In the genomic region with DNA sequence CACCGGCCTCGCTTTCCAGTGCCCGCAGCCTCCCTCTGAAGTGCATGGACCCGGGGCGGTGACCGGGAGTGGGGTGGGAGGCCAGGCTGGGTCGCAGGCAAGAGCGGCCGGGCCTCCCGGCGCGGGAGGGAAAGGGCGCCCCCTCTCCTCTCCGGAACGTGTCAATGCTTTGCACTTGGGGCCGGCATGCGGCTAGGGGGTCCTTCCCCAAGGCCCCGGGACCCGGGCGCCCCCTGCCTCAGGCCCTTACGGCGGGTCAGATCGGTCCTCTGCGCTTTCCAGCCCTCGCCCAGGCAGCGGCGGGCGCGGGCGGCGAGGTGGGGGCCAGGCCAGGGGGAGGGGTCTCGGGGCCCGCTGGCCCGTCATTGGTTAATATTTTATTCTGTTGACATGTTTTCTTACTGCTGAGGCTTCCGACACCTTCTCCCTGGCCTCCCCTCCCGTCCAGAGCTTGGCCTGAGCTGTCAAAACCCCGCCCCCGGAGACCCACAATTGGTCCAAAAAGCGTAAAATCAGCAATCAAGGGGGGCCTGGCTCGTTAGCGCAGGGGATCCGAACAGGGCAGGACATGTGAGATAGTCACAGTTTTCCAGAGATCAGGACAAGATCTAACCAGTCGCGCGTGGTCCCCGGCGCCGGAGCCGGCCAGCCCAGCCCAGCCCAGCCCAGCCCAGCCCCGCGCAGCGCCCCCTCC, we compare ENCODE assay signal across 8 mouse cellular contexts. TPM values are rescaled to one million over a fixed set of nuclear protein-coding genes. Genes with fewer than 3 reads are reported as not detected.
DNase-seq lines count a peak whose midpoint lies in the region; ATAC-seq and TF ChIP-seq lines count a peak whose summit lies in the region.

A gene (plus strand): TSS at position 321 of the 694 bp plus-strand sequence.

- no peak for TF ChIP-seq CTCF in midbrain, postnatal 0 days (IDR thresholded peaks at IDR 0.05)

- no peak within 1 kb of the TSS for H3K9ac ChIP-seq in forebrain, embryonic 15.5 days (replicated peaks)
- peak within 1 kb of the TSS; percentile 91 for H3K9ac ChIP-seq in limb, embryonic 13.5 days
- H3K9ac ChIP-seq in midbrain, postnatal 0 days (replicated peaks; ENCODE audit: low read length, poor library complexity, severe bottlenecking), result no peak within 1 kb of the TSS

- no peaks in the 10 kb centered on the region for H3K9me3 ChIP-seq in forebrain, embryonic 15.5 days
- no peaks in the 10 kb centered on the region for H3K9me3 ChIP-seq in limb, embryonic 13.5 days
- no peaks in the 10 kb centered on the region for H3K9me3 ChIP-seq in midbrain, postnatal 0 days (ENCODE audit: low read length)

- peak within 1 kb of the TSS; percentile 47 for H3K4me2 ChIP-seq in forebrain, embryonic 15.5 days (replicated peaks)
- H3K4me2 ChIP-seq in limb, embryonic 13.5 days (replicated peaks), result peak within 1 kb of the TSS; percentile 87
- H3K4me2 ChIP-seq in midbrain, postnatal 0 days (ENCODE audit: low read depth, low read length, poor library complexity, severe bottlenecking), result peak within 1 kb of the TSS; percentile 49

- ATAC-seq in cerebellum, adult (ENCODE audit: insufficient number of reproducible peaks, low FRiP score, low TSS enrichment), result no peak
- ATAC-seq in forebrain, embryonic 15.5 days (replicated peaks), result no peak
- ATAC-seq in limb, embryonic 13.5 days (ENCODE audit: low FRiP score, low read depth), result peak; percentile 78
- no peak for ATAC-seq in midbrain, postnatal 0 days (ENCODE audit: low FRiP score)

- H3K4me1 ChIP-seq in forebrain, embryonic 15.5 days, result peaks cover 34% of the 10 kb centered on the region
- peaks cover 62% of the 10 kb centered on the region for H3K4me1 ChIP-seq in limb, embryonic 13.5 days
- H3K4me1 ChIP-seq in midbrain, postnatal 0 days (ENCODE audit: insufficient read depth, low read length), result no peaks in the 10 kb centered on the region

- under 1% methylated on average over 51 of the region's 52 CpGs for WGBS in forebrain, embryonic 15.5 days
- WGBS in limb, embryonic 13.5 days, result under 1% methylated on average over 45 of the region's 52 CpGs
- WGBS in midbrain, postnatal 0 days, result under 1% methylated on average over 37 of the region's 52 CpGs

- no peaks in the 10 kb centered on the region for H3K36me3 ChIP-seq in forebrain, embryonic 15.5 days
- H3K36me3 ChIP-seq in limb, embryonic 13.5 days, result no peaks in the 10 kb centered on the region
- no peaks in the 10 kb centered on the region for H3K36me3 ChIP-seq in midbrain, postnatal 0 days (ENCODE audit: insufficient read depth, low read length)

- peak within 1 kb of the TSS; percentile 32 for H3K4me3 ChIP-seq in forebrain, embryonic 15.5 days
- H3K4me3 ChIP-seq in limb, embryonic 13.5 days, result peak within 1 kb of the TSS; percentile 69
- peak within 1 kb of the TSS; percentile 31 for H3K4me3 ChIP-seq in midbrain, postnatal 0 days (ENCODE audit: low read depth, low read length)

- peaks cover 85% of the 10 kb centered on the region for H3K27me3 ChIP-seq in forebrain, embryonic 15.5 days
- H3K27me3 ChIP-seq in limb, embryonic 13.5 days, result peaks cover 86% of the 10 kb centered on the region
- peaks cover 85% of the 10 kb centered on the region for H3K27me3 ChIP-seq in midbrain, postnatal 0 days (ENCODE audit: insufficient read depth, low read length)

- peak; percentile 48 to 51 for DNase-seq in cerebellum, postnatal 10 days
- peak; percentile 81 for DNase-seq in heart, postnatal 4 days
- DNase-seq in midbrain, postnatal 0 days (ENCODE audit: low spot score), result no peak
- no peak for DNase-seq in thymus, postnatal 0 days (ENCODE audit: low spot score)
- no peak for DNase-seq in cerebellum, adult 18-20 months

- H3K27ac ChIP-seq in forebrain, embryonic 15.5 days (replicated peaks), result no peak within 1 kb of the TSS
- H3K27ac ChIP-seq in limb, embryonic 13.5 days, result peak within 1 kb of the TSS; percentile 86
- no peak within 1 kb of the TSS for H3K27ac ChIP-seq in midbrain, postnatal 0 days (ENCODE audit: low read depth, low read length)

RNA-seq across cellular contexts. Expression of the gene that starts here (rescaled TPM):
- polyA plus RNA-seq in forebrain, embryonic 15.5 days (2015; fragmentation: Nextera tagmentation; extraction: Ambion mirVana), result 0.76 and 0.86 TPM in 2 replicates
- 10 to 100 TPM; 11.3 to 11.5 TPM for total RNA-seq in heart, postnatal 4 days (2021)
- polyA plus RNA-seq in limb, embryonic 13.5 days (2015; fragmentation: Nextera tagmentation; extraction: Ambion mirVana), result 5.0 and 5.1 TPM in 2 replicates
- 3.9 and 4.4 TPM in 2 replicates for total RNA-seq in midbrain, postnatal 0 days (2014; rRNA removed)
- 0.32 and 0.42 TPM in 2 replicates for polyA plus RNA-seq in midbrain, postnatal 0 days (2015; fragmentation: Nextera tagmentation; extraction: Ambion mirVana)
- polyA plus RNA-seq in thymus, postnatal 0 days (2015; fragmentation: Nextera tagmentation; extraction: Ambion mirVana), result 0.58 and 1.0 TPM in 2 replicates

Comparison
In these comparisons a context has a peak if more than half of its experiments do, and no peak if none do; other contexts are left out.
1. DNase-seq: peak in cerebellum, postnatal 10 days (2 of 2) and heart, postnatal 4 days (single experiment); none in midbrain, postnatal 0 days (single experiment), thymus, postnatal 0 days (single experiment) and cerebellum, adult 18-20 months (0 of 2).
2. Peak in every context shown above with its lines, with median percentiles within 50 percentile points of each other: H3K4me2 ChIP-seq and H3K4me3 ChIP-seq.